Mouse (Mus musculus): ENCODE data around the gene Usp46. TPM values are rescaled to one million over a fixed set of nuclear protein-coding genes. Genes with fewer than 3 reads are reported as not detected.

Gene Usp46
- polyA plus RNA-seq, 1 experiment from 2014 or later = 52.3 TPM

DNA sequence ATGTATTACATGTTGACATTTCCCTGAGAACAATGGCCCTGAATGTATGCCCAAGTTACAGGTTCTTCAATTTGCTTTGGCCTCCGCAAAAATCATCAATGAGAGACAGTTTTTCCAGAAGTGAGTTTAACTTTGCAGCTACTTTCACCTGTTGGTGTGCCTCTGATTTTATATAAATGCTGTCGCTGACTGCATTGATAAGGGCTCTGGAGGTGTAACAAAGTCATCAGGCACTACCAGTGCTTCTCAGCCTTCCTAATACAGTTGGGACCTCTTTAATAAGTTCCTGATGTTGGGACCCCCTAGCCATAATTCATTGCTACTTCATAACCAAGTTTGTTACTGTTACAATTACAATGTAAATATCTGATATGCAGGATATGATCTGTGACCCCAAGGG is 27.4 kb upstream of the Usp46 start:
- Histone ChIP-seq H3K4me2 (ENCODE audit: low read depth, low read length) (no peak overlapping the region), H3K27me3 (ENCODE audit: control insufficient read depth, insufficient read depth, low read depth, low read length) (no peaks in the 10 kb centered on the region), H3K4me1 (replicated peaks; ENCODE audit: control insufficient read depth, insufficient read depth, low read length) (peaks cover 34% of the 10 kb centered on the region), H3K4me3 (ENCODE audit: low read length) (no peak overlapping the region), H3K9ac (ENCODE audit: low read length) (no peak overlapping the region), H3K36me3 (ENCODE audit: control insufficient read depth, insufficient read depth, low read length) (peaks cover 14% of the 10 kb centered on the region; the same call in 1 of the 2 replicates), H3K27ac (ENCODE audit: low read length) (peak overlapping the region; percentile 4; the same call in 1 of the 2 replicates), H3K9me3 (ENCODE audit: control insufficient read depth, low read length) (no peaks in the 10 kb centered on the region)
- no peak for ATAC-seq (ENCODE audit: low read depth)
- WGBS = 71% methylated on average over 2 of the region's 2 CpGs

DNA sequence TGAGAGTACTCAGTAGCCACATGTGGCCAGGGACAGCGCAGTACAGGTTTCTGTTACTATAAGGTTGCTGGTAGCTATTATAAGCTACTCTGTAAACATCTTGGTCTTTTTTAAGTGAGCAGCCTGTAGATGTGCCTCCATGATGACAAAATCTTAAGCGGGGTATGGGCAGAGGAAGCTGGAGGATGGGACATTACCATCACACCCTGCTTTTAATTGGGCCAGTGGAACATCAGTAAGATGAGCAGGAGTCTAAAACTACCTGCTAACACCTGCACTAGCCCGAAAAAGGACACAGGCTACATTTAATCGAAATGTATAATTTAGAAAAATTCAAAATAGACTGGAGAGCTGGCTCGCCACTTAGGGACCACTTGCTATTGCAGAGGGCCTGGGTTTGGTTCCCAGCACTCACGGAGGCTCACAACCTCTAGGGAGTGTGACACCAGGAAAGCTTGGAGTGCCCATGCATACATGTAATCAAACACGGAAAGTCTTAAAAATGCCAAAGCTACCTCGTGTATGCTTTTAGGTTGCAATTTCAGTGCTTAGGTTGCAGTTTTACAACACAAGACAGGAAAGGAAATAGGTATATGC is 26.7 kb upstream of the Usp46 start:
- ATAC-seq (ENCODE audit: low read depth) = no peak
- Histone ChIP-seq H3K4me2 (ENCODE audit: low read depth, low read length) (peak overlapping the region; percentile 71), H3K4me3 (ENCODE audit: low read length) (peak overlapping the region; percentile 97), H3K9ac (ENCODE audit: low read length) (peak overlapping the region; percentile 99), H3K4me1 (replicated peaks; ENCODE audit: control insufficient read depth, insufficient read depth, low read length) (peaks cover 31% of the 10 kb centered on the region), H3K27me3 (ENCODE audit: control insufficient read depth, insufficient read depth, low read depth, low read length) (no peaks in the 10 kb centered on the region), H3K27ac (ENCODE audit: low read length) (peak overlapping the region; percentile 55), H3K36me3 (ENCODE audit: control insufficient read depth, insufficient read depth, low read length) (peaks cover 14% of the 10 kb centered on the region; the same call in 1 of the 2 replicates), H3K9me3 (ENCODE audit: control insufficient read depth, low read length) (no peaks in the 10 kb centered on the region)
- 80% methylated on average over 8 of the region's 8 CpGs for WGBS

DNA sequence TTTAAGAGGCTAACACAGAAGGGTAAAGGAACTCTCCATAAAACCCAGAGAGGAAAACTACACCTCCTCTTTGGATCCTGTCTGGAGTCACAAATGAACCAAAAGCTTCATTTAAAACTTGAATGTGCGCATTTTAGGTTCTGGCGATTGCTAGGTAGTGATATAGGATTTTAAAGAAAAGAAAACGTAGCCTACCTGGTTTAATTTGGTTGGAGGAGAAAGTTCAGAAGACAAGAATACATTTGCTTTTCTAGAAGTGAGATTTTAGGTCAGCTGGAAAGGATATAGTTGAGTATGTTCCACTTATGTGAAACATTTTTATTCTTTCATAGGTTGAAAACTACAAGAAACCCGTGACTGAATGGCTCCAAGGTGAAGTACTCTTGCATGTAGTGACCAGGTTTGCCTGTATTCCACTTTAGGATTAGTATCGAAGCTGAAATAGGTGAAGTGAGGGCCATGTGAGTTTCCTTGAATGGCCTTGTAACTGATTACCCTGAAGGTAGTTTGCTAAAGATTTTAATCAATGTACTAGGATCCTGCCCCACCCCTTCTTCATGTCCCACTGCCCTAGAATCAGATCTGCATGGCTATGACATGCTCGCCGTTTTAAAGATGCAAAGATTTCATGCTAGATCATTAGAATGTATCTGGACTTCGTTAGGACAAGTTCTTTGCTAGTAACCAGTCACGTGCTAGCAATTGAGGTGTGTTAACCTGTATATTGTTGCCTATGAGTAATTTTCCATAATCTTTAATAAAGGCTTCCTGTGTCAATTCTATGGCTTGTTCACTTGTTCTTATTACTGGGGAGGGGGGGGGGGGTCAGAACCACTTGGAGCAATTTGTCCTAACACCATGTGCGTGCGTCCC is 25.6 kb upstream of the Usp46 start:
- no peak for ATAC-seq (ENCODE audit: low read depth)
- no peaks in the 10 kb centered on the region for H3K9me3 ChIP-seq (ENCODE audit: control insufficient read depth, low read length)
- 17% methylated on average over 11 of the region's 11 CpGs for WGBS
- H3K27me3 ChIP-seq (ENCODE audit: control insufficient read depth, insufficient read depth, low read depth, low read length) = no peaks in the 10 kb centered on the region
- peaks cover 14% of the 10 kb centered on the region; the same call in 1 of the 2 replicates for H3K36me3 ChIP-seq (ENCODE audit: control insufficient read depth, insufficient read depth, low read length)
- peaks cover 25% of the 10 kb centered on the region for H3K4me1 ChIP-seq (replicated peaks; ENCODE audit: control insufficient read depth, insufficient read depth, low read length)
- peak overlapping the region; percentile 71 for H3K4me2 ChIP-seq (ENCODE audit: low read depth, low read length)
- H3K4me3 ChIP-seq (ENCODE audit: low read length) = peak overlapping the region; percentile 97
- H3K27ac ChIP-seq (ENCODE audit: low read length) = peak overlapping the region; percentile 92
- peak overlapping the region; percentile 99 for H3K9ac ChIP-seq (ENCODE audit: low read length)

DNA sequence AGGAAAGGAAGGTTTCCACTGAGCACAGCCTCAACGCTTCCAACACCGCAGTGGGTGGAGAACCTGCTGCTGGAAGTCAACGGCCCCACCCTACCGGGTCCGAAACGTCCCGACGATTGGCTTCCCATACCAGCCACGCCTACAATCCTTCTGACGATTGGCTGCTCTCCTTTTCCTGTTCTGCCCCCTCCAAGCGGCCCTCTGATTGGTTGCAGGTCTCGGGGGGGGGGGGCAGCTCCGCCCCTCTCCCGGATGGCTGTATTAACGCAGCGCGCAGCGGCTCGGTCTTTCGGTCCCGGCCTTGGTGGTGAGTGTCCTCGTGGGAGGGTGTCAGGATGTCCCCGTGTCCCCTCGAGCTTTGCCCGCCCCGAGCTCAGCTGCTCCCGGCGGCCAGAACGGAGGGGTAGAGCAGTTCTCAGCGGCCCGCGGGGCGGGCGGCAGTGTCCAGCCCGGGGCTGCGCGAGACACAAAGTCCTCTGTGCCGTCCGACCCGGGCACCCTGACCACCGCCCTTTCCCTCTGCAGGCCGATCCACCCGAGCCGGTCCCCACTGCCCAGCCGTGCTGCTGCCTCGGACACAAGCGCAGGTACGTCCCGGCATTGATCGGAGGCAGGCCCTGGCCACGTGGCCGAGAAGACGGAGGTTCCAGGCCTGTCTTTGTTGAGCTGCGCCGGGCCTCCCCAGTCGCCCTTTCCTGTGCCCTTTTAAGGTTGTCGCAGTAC is 24.8 kb upstream of the Usp46 start:
- Histone ChIP-seq H3K4me2 (ENCODE audit: low read depth, low read length) (peak overlapping the region; percentile 71), H3K27me3 (ENCODE audit: control insufficient read depth, insufficient read depth, low read depth, low read length) (no peaks in the 10 kb centered on the region), H3K36me3 (ENCODE audit: control insufficient read depth, insufficient read depth, low read length) (peaks cover 14% of the 10 kb centered on the region; the same call in 1 of the 2 replicates), H3K9ac (ENCODE audit: low read length) (peak overlapping the region; percentile 99), H3K27ac (ENCODE audit: low read length) (peak overlapping the region; percentile 92), H3K4me1 (replicated peaks; ENCODE audit: control insufficient read depth, insufficient read depth, low read length) (peaks cover 17% of the 10 kb centered on the region), H3K4me3 (ENCODE audit: low read length) (peak overlapping the region; percentile 97), H3K9me3 (ENCODE audit: control insufficient read depth, low read length) (no peaks in the 10 kb centered on the region)
- ATAC-seq (ENCODE audit: low read depth) = peak; percentile 96
- WGBS = under 1% methylated on average over 57 of the region's 57 CpGs

DNA sequence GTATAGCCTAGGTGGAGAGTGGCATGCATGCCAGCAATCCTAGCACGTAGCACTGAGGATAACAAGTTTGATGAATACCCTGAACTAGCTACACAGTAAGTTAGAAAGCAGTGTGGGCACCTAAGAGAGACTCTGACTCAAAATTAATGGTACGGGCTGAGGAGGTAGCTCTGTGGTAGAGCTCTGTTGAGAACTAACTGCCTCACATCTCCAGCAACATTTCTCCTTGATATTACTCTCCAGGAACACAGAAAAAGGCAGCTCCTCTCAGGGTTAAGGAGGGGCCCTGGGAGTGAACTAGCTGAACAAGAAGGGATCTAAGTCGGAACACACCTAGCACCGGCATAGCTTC is 24.2 kb upstream of the Usp46 start:
- Histone ChIP-seq H3K9ac (ENCODE audit: low read length) (peak overlapping the region; percentile 60), H3K4me2 (ENCODE audit: low read depth, low read length) (peak overlapping the region; percentile 59), H3K4me1 (replicated peaks; ENCODE audit: control insufficient read depth, insufficient read depth, low read length) (peaks cover 15% of the 10 kb centered on the region), H3K27ac (ENCODE audit: low read length) (peak overlapping the region; percentile 68), H3K27me3 (ENCODE audit: control insufficient read depth, insufficient read depth, low read depth, low read length) (no peaks in the 10 kb centered on the region), H3K4me3 (ENCODE audit: low read length) (peak overlapping the region; percentile 97), H3K9me3 (ENCODE audit: control insufficient read depth, low read length) (no peaks in the 10 kb centered on the region), H3K36me3 (ENCODE audit: control insufficient read depth, insufficient read depth, low read length) (peaks cover 14% of the 10 kb centered on the region; the same call in 1 of the 2 replicates)
- 45% methylated on average over 4 of the region's 4 CpGs for WGBS
- no peak; the same call in none of the 2 replicates for ATAC-seq (ENCODE audit: low read depth)

DNA sequence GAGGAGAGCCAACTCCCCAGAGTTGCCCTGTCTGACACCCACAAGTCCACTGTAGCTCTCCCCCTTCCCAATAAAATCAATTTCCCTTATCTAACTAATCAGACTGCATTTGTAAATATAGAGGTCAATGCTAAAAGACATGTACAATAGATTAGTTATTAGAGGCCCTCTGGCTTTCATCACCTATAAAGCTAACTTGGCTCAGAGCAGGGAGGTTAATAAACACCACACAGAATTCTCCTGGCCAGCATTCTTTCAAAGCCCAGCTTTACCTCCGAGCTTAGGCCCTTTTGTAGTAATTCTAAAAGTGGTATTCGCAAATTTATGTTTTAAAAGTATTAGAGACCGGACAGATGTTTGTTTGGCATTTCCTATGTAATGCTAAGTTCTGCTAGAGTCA is 21.4 kb upstream of the Usp46 start:
- H3K4me3 ChIP-seq (ENCODE audit: low read length) = no peak overlapping the region
- 78% methylated on average over 3 of the region's 3 CpGs for WGBS
- H3K36me3 ChIP-seq (ENCODE audit: control insufficient read depth, insufficient read depth, low read length) = peaks cover 4% of the 10 kb centered on the region; the same call in 1 of the 2 replicates
- ATAC-seq (ENCODE audit: low read depth) = no peak
- no peaks in the 10 kb centered on the region for H3K27me3 ChIP-seq (ENCODE audit: control insufficient read depth, insufficient read depth, low read depth, low read length)
- H3K9ac ChIP-seq (ENCODE audit: low read length) = no peak overlapping the region
- no peaks in the 10 kb centered on the region for H3K9me3 ChIP-seq (ENCODE audit: control insufficient read depth, low read length)
- peak overlapping the region; percentile 33; the same call in 1 of the 2 replicates for H3K27ac ChIP-seq (ENCODE audit: low read length)
- H3K4me1 ChIP-seq (replicated peaks; ENCODE audit: control insufficient read depth, insufficient read depth, low read length) = peaks cover 9% of the 10 kb centered on the region
- H3K4me2 ChIP-seq (ENCODE audit: low read depth, low read length) = no peak overlapping the region

DNA sequence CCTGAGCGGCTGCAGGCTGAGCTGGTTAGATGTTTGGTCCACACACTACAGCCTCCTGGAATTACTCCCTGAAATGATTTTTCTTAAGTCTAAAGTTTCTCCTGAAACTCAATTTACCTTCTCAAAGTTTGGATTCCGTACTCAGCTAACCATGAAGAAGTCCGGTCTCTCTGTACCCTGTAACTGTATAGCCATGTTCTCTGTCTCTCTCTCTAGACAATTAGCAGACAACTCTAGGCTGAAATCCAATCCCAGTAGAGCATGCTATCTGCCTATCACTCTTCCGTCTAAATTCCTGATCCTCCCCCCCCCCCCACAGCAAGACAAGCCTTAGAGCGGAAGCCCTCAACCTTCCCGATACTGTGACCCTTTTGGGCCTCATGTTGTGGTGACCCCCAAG is 13.5 kb upstream of the Usp46 start:
- Histone ChIP-seq H3K9me3 (ENCODE audit: control insufficient read depth, low read length) (no peaks in the 10 kb centered on the region), H3K4me3 (ENCODE audit: low read length) (no peak overlapping the region), H3K9ac (ENCODE audit: low read length) (no peak overlapping the region), H3K36me3 (ENCODE audit: control insufficient read depth, insufficient read depth, low read length) (no peaks in the 10 kb centered on the region), H3K27me3 (ENCODE audit: control insufficient read depth, insufficient read depth, low read depth, low read length) (no peaks in the 10 kb centered on the region), H3K4me1 (replicated peaks; ENCODE audit: control insufficient read depth, insufficient read depth, low read length) (no peaks in the 10 kb centered on the region), H3K4me2 (ENCODE audit: low read depth, low read length) (no peak overlapping the region), H3K27ac (ENCODE audit: low read length) (no peak overlapping the region)
- 87% methylated on average over 6 of the region's 6 CpGs for WGBS
- ATAC-seq (ENCODE audit: low read depth) = no peak

DNA sequence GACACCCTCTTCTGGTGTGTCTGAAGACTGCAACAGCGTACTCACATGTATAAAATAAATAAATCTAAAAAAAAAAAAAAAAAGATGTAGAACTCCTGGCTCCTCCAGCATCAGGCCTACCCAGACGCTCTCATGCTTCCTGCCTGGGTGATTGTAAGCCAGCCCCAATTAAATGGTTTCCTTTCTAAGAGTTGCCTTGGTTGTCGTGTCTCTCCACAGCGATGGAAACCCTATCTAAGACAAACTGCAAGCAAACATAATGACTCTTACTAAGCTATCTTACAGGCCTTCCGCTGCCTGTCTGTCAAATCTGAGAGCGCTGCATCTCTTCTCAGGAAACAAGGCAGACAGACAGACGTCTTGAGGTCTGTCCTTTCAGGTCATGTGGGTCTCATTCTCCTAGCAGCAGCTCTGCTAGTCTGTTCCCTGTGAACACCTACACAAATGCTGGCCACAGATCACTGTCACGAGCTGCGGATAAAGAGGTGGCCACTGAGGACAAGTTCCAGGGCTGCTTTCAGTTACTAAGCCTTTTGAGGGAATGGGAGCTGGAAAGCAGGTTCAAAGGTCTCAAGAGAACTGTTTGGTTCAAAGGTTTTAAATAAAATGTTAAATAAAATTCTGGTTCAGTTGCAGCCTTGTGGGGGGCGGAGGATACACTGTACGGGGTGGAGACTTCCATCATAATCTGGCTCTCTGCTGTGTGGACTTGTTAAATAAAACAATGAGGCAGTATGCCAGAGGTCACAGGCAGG is 10.8 kb upstream of the Usp46 start:
- no peak overlapping the region for H3K4me2 ChIP-seq (ENCODE audit: low read depth, low read length)
- 72% methylated on average over 11 of the region's 11 CpGs for whole genome bisulfite sequencing
- H3K4me3 ChIP-seq (ENCODE audit: low read length) = no peak overlapping the region
- no peaks in the 10 kb centered on the region for H3K9me3 ChIP-seq (ENCODE audit: control insufficient read depth, low read length)
- H3K9ac ChIP-seq (ENCODE audit: low read length) = no peak overlapping the region
- no peaks in the 10 kb centered on the region for H3K36me3 ChIP-seq (ENCODE audit: control insufficient read depth, insufficient read depth, low read length)
- no peaks in the 10 kb centered on the region for H3K4me1 ChIP-seq (replicated peaks; ENCODE audit: control insufficient read depth, insufficient read depth, low read length)
- H3K27me3 ChIP-seq (ENCODE audit: control insufficient read depth, insufficient read depth, low read depth, low read length) = no peaks in the 10 kb centered on the region
- no peak overlapping the region for H3K27ac ChIP-seq (ENCODE audit: low read length)
- no peak for ATAC-seq (ENCODE audit: low read depth)

All from lung, embryonic 16.5 days (tissue).